Mouse (Mus musculus) heart, embryonic 11.5 days (tissue): ENCODE measurements around the gene 1700020D05Rik. TPM values are rescaled to one million over a fixed set of nuclear protein-coding genes. Genes with fewer than 3 reads are reported as not detected.
"Not testable (repeated sequence)": the region's sequence is repeated elsewhere in the genome, so short reads cannot be mapped to it uniquely, and the experiment has no call there.

ENCODE experiments used
- ATAC-seq: fragments of 200-750 bp; cut with Nextera tagmentation; replicated peaks from 2 replicates; pipeline ENCODE4 v1.8.0; 2017; ENCODE audit warnings: moderate library complexity; ENCODE audit not compliant: insufficient number of reproducible peaks, low FRiP score, low TSS enrichment
- H3K27ac ChIP-seq: fragments of 300-500 bp; sonication (generic); 2 replicates; pipeline ENCODE4 v1.5.1; 2014; ENCODE audit warnings: mild to moderate bottlenecking, low read depth, low read length
- H3K27me3 ChIP-seq: fragments of 300-500 bp; sonication (generic); 2 replicates; pipeline ENCODE4 v1.6.1; 2014; ENCODE audit warnings: mild to moderate bottlenecking, low read length, mixed read lengths; ENCODE audit not compliant: control insufficient read depth, insufficient read depth
- H3K36me3 ChIP-seq: fragments of 300-500 bp; sonication (generic); 2 replicates; pipeline ENCODE4 v1.6.1; 2014; ENCODE audit warnings: mild to moderate bottlenecking, low read length, moderate library complexity, mixed read lengths; ENCODE audit not compliant: control insufficient read depth, insufficient read depth
- H3K4me1 ChIP-seq: fragments of 300-500 bp; sonication (generic); 2 replicates; pipeline ENCODE4 v1.6.1; 2014; ENCODE audit warnings: low read length; ENCODE audit not compliant: control insufficient read depth, insufficient read depth
- H3K4me2 ChIP-seq: fragments of 300-500 bp; sonication (generic); 2 replicates; pipeline ENCODE4 v1.6.1; 2014; ENCODE audit warnings: mild to moderate bottlenecking, moderate library complexity
- H3K4me3 ChIP-seq: fragments of 300-500 bp; sonication (generic); 2 replicates; pipeline ENCODE4 v1.5.1; 2014; ENCODE audit warnings: low read depth, low read length
- H3K9ac ChIP-seq: fragments of 300-500 bp; sonication (generic); 2 replicates; pipeline ENCODE4 v1.6.1; 2014; ENCODE audit warnings: mild to moderate bottlenecking, low read depth, low read length, moderate library complexity
- H3K9me3 ChIP-seq: fragments of 300-500 bp; sonication (generic); replicated peaks from 2 replicates; pipeline ENCODE4 v1.6.1; 2016; ENCODE audit warnings: low read length; ENCODE audit not compliant: control insufficient read depth
- WGBS: fragments of 180-500 bp; shearing (Covaris S2); extraction: QIAGEN DNeasy Blood & Tissue Kit; methylation state at CpG from one replicate; pipeline ENCODE4 v1.1.7; 2014; ENCODE audit not compliant: insufficient replicate concordance; 5-methylcytosine and 5-hydroxymethylcytosine counted together
- polyA plus RNA-seq: library from polyadenylated mRNA; unstranded; fragments of >200 nt; fragmentation: Nextera tagmentation; extraction: Ambion mirVana; gene quantifications from 2 replicates; pipeline ENCODE4 v1.2.1, GENCODE M21; 2014

The 1700020D05Rik gene
- polyA plus RNA-seq, 1 experiment from 2014 or later, result not detected

GRCm38 (mm10) chr19:5490313-5490897, 13.2 kb downstream of the 1700020D05Rik start, which contains the start of gene Cfl1:
Gene Cfl1, plus strand, starts transcription at chr19:5490455.
- Histone ChIP-seq H3K27me3 (no peaks in the 10 kb centered on the region), H3K27ac (peak within 1 kb of the TSS; percentile 100), H3K9ac (peak within 1 kb of the TSS; percentile 95), H3K9me3 (no peaks in the 10 kb centered on the region), H3K4me3 (peak within 1 kb of the TSS; percentile 90), H3K4me1 (peaks cover 19% of the 10 kb centered on the region), H3K36me3 (peaks cover 22% of the 10 kb centered on the region), H3K4me2 (peak within 1 kb of the TSS; percentile 82)
- WGBS, result under 1% methylated on average over 54 of the region's 62 CpGs
- ATAC-seq, result peak; percentile 57

- ATAC-seq, H3K9me3 ChIP-seq, H3K9ac ChIP-seq, H3K27me3 ChIP-seq: not testable (repeated sequence)
- peak overlapping the region; percentile 82 for H3K4me2 ChIP-seq
- WGBS, result 47% methylated on average over 10 of the region's 10 CpGs
- peak overlapping the region; percentile 100 for H3K27ac ChIP-seq
- H3K4me3 ChIP-seq, result peak overlapping the region; percentile 90
- H3K4me1 ChIP-seq, result peaks cover 19% of the 10 kb centered on the region
- peaks cover 23% of the 10 kb centered on the region for H3K36me3 ChIP-seq
These were observed 13.9 kb downstream of the 1700020D05Rik start for GRCm38 (mm10) chr19:5489721-5490120.

- Histone ChIP-seq H3K4me3 (peak overlapping the region; percentile 53), H3K36me3 (peaks cover 21% of the 10 kb centered on the region), H3K4me1 (peaks cover 19% of the 10 kb centered on the region), H3K4me2 (peak overlapping the region; percentile 82), H3K9ac (peak overlapping the region; percentile 76), H3K27me3 (no peaks in the 10 kb centered on the region), H3K9me3 (no peaks in the 10 kb centered on the region), H3K27ac (peak overlapping the region; percentile 100)
- ATAC-seq, result peak; percentile 81
- under 1% methylated on average over 26 of the region's 26 CpGs for WGBS
These were observed 14.6 kb downstream of the 1700020D05Rik start for GRCm38 (mm10) chr19:5488878-5489571.

GRCm38 (mm10) chr19:5487768-5488550, 15.6 kb downstream of the 1700020D05Rik start, which contains the start of gene Mus81:
Gene Mus81, minus strand, starts transcription at chr19:5488402.
- 1% methylated on average over 39 of the region's 39 CpGs for WGBS
- H3K9ac ChIP-seq, result peak within 1 kb of the TSS; percentile 76
- peak within 1 kb of the TSS; percentile 53 for H3K4me3 ChIP-seq
- peaks cover 22% of the 10 kb centered on the region for H3K36me3 ChIP-seq
- H3K9me3 ChIP-seq, result no peaks in the 10 kb centered on the region
- peaks cover 19% of the 10 kb centered on the region for H3K4me1 ChIP-seq
- peak within 1 kb of the TSS; percentile 82 for H3K4me2 ChIP-seq
- no peaks in the 10 kb centered on the region for H3K27me3 ChIP-seq
- peak within 1 kb of the TSS; percentile 100 for H3K27ac ChIP-seq
- ATAC-seq, result peak; percentile 79

- H3K9me3 ChIP-seq, result no peaks in the 10 kb centered on the region
- no peak for ATAC-seq
- H3K9ac ChIP-seq, result no peak overlapping the region
- 81% methylated on average over 4 of the region's 4 CpGs for WGBS
- H3K27ac ChIP-seq, result no peak overlapping the region
- H3K4me2 ChIP-seq, result peak overlapping the region; percentile 82
- peaks cover 20% of the 10 kb centered on the region for H3K36me3 ChIP-seq
- H3K4me1 ChIP-seq, result peaks cover 12% of the 10 kb centered on the region
- H3K27me3 ChIP-seq, result no peaks in the 10 kb centered on the region
- no peak overlapping the region for H3K4me3 ChIP-seq
These were observed 16.8 kb downstream of the 1700020D05Rik start for GRCm38 (mm10) chr19:5486771-5487170.

GRCm38 (mm10) chr19:5486286-5486685, 17.3 kb downstream of the 1700020D05Rik start:
- no peak overlapping the region for H3K9ac ChIP-seq
- 87% methylated on average over 8 of the region's 8 CpGs for WGBS
- ATAC-seq, result no peak

GRCm38 (mm10) chr19:5485821-5486220, 17.8 kb downstream of the 1700020D05Rik start:
- Histone ChIP-seq H3K4me1 (peaks cover 11% of the 10 kb centered on the region; the same call in 1 of the 2 replicates), H3K9ac (no peak overlapping the region), H3K9me3 (no peaks in the 10 kb centered on the region), H3K36me3 (peaks cover 25% of the 10 kb centered on the region), H3K4me2 (0 out of 2 replicates have a peak overlapping the region, but pooled peaks have one; percentile 1), H3K27me3 (no peaks in the 10 kb centered on the region), H3K4me3 (no peak overlapping the region), H3K27ac (no peak overlapping the region)
- ATAC-seq, result no peak
- 91% methylated on average over 7 of the region's 7 CpGs for WGBS

More at GRCm38 (mm10) chr19:5486286-5486685, 17.3 kb downstream of the 1700020D05Rik start:
- H3K27ac ChIP-seq, result no peak overlapping the region
- H3K27me3 ChIP-seq, result no peaks in the 10 kb centered on the region
- no peak overlapping the region for H3K4me3 ChIP-seq
- no peaks in the 10 kb centered on the region for H3K9me3 ChIP-seq
- 0 out of 2 replicates have a peak overlapping the region, but pooled peaks have one; percentile 1 for H3K4me2 ChIP-seq
- peaks cover 11% of the 10 kb centered on the region; the same call in 1 of the 2 replicates for H3K4me1 ChIP-seq
- peaks cover 25% of the 10 kb centered on the region for H3K36me3 ChIP-seq

- WGBS, result 85% methylated on average over 8 of the region's 8 CpGs
- Histone ChIP-seq H3K9me3 (no peaks in the 10 kb centered on the region), H3K4me1 (peaks cover 11% of the 10 kb centered on the region; the same call in 1 of the 2 replicates), H3K4me2 (no peak overlapping the region), H3K27ac (no peak overlapping the region), H3K4me3 (no peak overlapping the region), H3K9ac (no peak overlapping the region), H3K36me3 (peaks cover 29% of the 10 kb centered on the region), H3K27me3 (no peaks in the 10 kb centered on the region)
- no peak for ATAC-seq
These were observed 18.2 kb downstream of the 1700020D05Rik start for GRCm38 (mm10) chr19:5485371-5485770.
